Mouse (Mus musculus) CH12.LX (cell line): Measurements from ENCODE around the gene Mrpl9. TPM values are rescaled to one million over a fixed set of nuclear protein-coding genes. Genes with fewer than 3 reads are reported as not detected.

ENCODE experiments used
- DNase-seq: peaks from one replicate; pipeline ENCODE4 v3.0.0-alpha.2; 2013; ENCODE audit errors: extremely low read depth
- H3K27ac ChIP-seq: 2 replicates; pipeline ENCODE4 v1.5.1; 2012; ENCODE audit warnings: low read depth, mild to moderate bottlenecking, control low read depth, moderate library complexity; ENCODE audit not compliant: insufficient read depth
- H3K27me3 ChIP-seq: replicated peaks from 2 replicates; pipeline ENCODE3; 2012; ENCODE audit warnings: inconsistent platforms
- H3K36me3 ChIP-seq, 2 experiments: replicated peaks in 1 of 2; 2 replicates each; pipeline versions ENCODE3 to v1.6.1; 2012; ENCODE audit warnings: inconsistent platforms in 1 of 2, low read length in 1 of 2, mild to moderate bottlenecking in 1 of 2, mixed read lengths in 1 of 2, moderate library complexity in 1 of 2; ENCODE audit not compliant: control insufficient read depth in 1 of 2, insufficient read depth in 1 of 2
- H3K4me1 ChIP-seq, 2 experiments: 2 replicates each; pipeline ENCODE4 v1.6.1; 2012; ENCODE audit warnings: inconsistent platforms in 1 of 2, moderate library complexity in 1 of 2; ENCODE audit not compliant: insufficient read depth in 2 of 2, control insufficient read depth in 1 of 2
- H3K4me2 ChIP-seq: 2 replicates; pipeline ENCODE4 v1.6.1; 2012; ENCODE audit warnings: low read depth, mild to moderate bottlenecking, control low read depth; ENCODE audit not compliant: poor library complexity, insufficient read depth, severe bottlenecking
- H3K4me3 ChIP-seq, 3 experiments: fragments of 150-350 bp in 1 of 3; sonication (generic) in 1 of 3; replicated peaks in 1 of 3; 2 replicates each; pipeline versions ENCODE3 to v1.5.1; 2011 to 2012; ENCODE audit warnings: low read depth in 2 of 3, low read length in 2 of 3, mild to moderate bottlenecking in 2 of 3, moderate library complexity in 2 of 3, control low read depth in 1 of 3, improper control_type of control experiment in 1 of 3, inconsistent platforms in 1 of 3, mixed read lengths in 1 of 3; ENCODE audit not compliant: poor library complexity in 1 of 3
- H3K79me2 ChIP-seq: replicated peaks from 2 replicates; pipeline ENCODE4 v1.6.1; 2012; ENCODE audit warnings: mild to moderate bottlenecking, moderate library complexity; ENCODE audit not compliant: control insufficient read depth, poor library complexity, insufficient read depth, severe bottlenecking; ENCODE audit errors: extremely low read depth
- H3K9ac ChIP-seq: 2 replicates; pipeline ENCODE4 v1.6.1; 2012; ENCODE audit warnings: low read depth, mild to moderate bottlenecking, control low read depth, moderate library complexity; ENCODE audit not compliant: insufficient read depth
- H3K9me3 ChIP-seq: replicated peaks from 2 replicates; pipeline ENCODE3; 2012; ENCODE audit warnings: low read length, inconsistent platforms, mixed read lengths
- CTCF ChIP-seq, 2 experiments: IDR thresholded peaks in 1 of 2; conservative IDR thresholded peaks in 1 of 2; 2 replicates each; pipeline ENCODE4 v1.5.1; 2011 to 2012; ENCODE audit warnings: low read depth in 2 of 2, low read length in 2 of 2, improper control_type of control experiment in 1 of 2, inconsistent platforms in 1 of 2, mild to moderate bottlenecking in 1 of 2, moderate library complexity in 1 of 2
- E2F4 ChIP-seq: IDR thresholded peaks from 2 replicates; pipeline ENCODE4 v1.6.1; 2011; ENCODE audit warnings: low read depth, low read length, improper control_type of control experiment; ENCODE audit not compliant: insufficient replicate concordance
- ELF1 ChIP-seq: IDR thresholded peaks from 2 replicates; pipeline ENCODE4 v1.6.1; 2014; ENCODE audit warnings: low read depth, mild to moderate bottlenecking, inconsistent platforms, low read length, improper control_type of control experiment
- ETS1 ChIP-seq: conservative IDR thresholded peaks from 2 replicates; pipeline ENCODE4 v1.6.1; 2012; ENCODE audit warnings: low read depth, mild to moderate bottlenecking, inconsistent platforms, low read length, improper control_type of control experiment, moderate library complexity
- GABPA ChIP-seq: IDR thresholded peaks from 2 replicates; pipeline ENCODE4 v1.6.1; 2012; ENCODE audit warnings: low read depth, low read length, improper control_type of control experiment, inconsistent platforms; ENCODE audit not compliant: insufficient replicate concordance
- HCFC1 ChIP-seq: IDR thresholded peaks from 2 replicates; pipeline ENCODE4 v1.6.1; 2012; ENCODE audit warnings: low read depth, mild to moderate bottlenecking, inconsistent platforms, low read length, improper control_type of control experiment
- JUN ChIP-seq: IDR thresholded peaks from 2 replicates; pipeline ENCODE4 v1.6.1; 2011; ENCODE audit warnings: low read depth, mild to moderate bottlenecking, low read length, improper control_type of control experiment, moderate library complexity; ENCODE audit not compliant: insufficient read depth
- JUND ChIP-seq: conservative IDR thresholded peaks from 2 replicates; pipeline ENCODE4 v1.6.1; 2011; ENCODE audit warnings: low read depth, low read length, improper control_type of control experiment
- MAFK ChIP-seq: IDR thresholded peaks from 2 replicates; pipeline ENCODE4 v1.6.1; 2011; ENCODE audit warnings: low read length, improper control_type of control experiment; ENCODE audit not compliant: insufficient replicate concordance
- MAX ChIP-seq: IDR thresholded peaks from 2 replicates; pipeline ENCODE4 v1.6.1; 2011; ENCODE audit warnings: low read length, improper control_type of control experiment
- MEF2A ChIP-seq: IDR thresholded peaks from 2 replicates; pipeline ENCODE4 v1.6.1; 2014; ENCODE audit warnings: low read depth, mild to moderate bottlenecking, inconsistent platforms, low read length, improper control_type of control experiment, borderline replicate concordance
- NELFE ChIP-seq: IDR thresholded peaks from 2 replicates; pipeline ENCODE4 v1.6.1; 2011; ENCODE audit warnings: low read depth, low read length, improper control_type of control experiment
- NRF1 ChIP-seq: IDR thresholded peaks from 2 replicates; pipeline ENCODE4 v1.6.1; 2014; ENCODE audit warnings: low read depth, mild to moderate bottlenecking, inconsistent platforms, low read length, improper control_type of control experiment, moderate library complexity
- POLR2A ChIP-seq: IDR thresholded peaks from 2 replicates; pipeline ENCODE4 v1.6.1; 2011; ENCODE audit warnings: low read depth, mild to moderate bottlenecking, improper control_type of control experiment, low read length
- POLR2AphosphoS2 ChIP-seq: IDR thresholded peaks from 2 replicates; pipeline ENCODE4 v1.6.1; 2011; ENCODE audit warnings: low read depth, low read length, improper control_type of control experiment
- RAD21 ChIP-seq: IDR thresholded peaks from 2 replicates; pipeline ENCODE4 v1.6.1; 2011; ENCODE audit warnings: low read depth, mild to moderate bottlenecking, low read length, improper control_type of control experiment, moderate library complexity
- SIN3A ChIP-seq: IDR thresholded peaks from 2 replicates; pipeline ENCODE4 v1.6.1; 2012; ENCODE audit warnings: low read length, improper control_type of control experiment, inconsistent platforms
- USF1 ChIP-seq: IDR thresholded peaks from 2 replicates; pipeline ENCODE4 v1.6.1; 2014; ENCODE audit warnings: low read depth, mild to moderate bottlenecking, inconsistent platforms, low read length, improper control_type of control experiment
- ZKSCAN1 ChIP-seq: IDR thresholded peaks from 2 replicates; pipeline ENCODE4 v1.6.1; 2012; ENCODE audit warnings: low read depth, inconsistent platforms, low read length, improper control_type of control experiment, borderline replicate concordance
- ZMIZ1 ChIP-seq: IDR thresholded peaks from 2 replicates; pipeline ENCODE4 v1.6.1; 2012; ENCODE audit warnings: low read depth, mild to moderate bottlenecking, inconsistent platforms, low read length, improper control_type of control experiment
- dilution Hi-C: fragments of 300-500 bp; cut with MboI; formaldehyde crosslinking; loops from 2 replicates; pipeline ENCODE4 v1.14.3; 2020; ENCODE audit warnings: low sequenced_read_pairs; ENCODE audit not compliant: extremely low pct_unique_long_range_greater_than_20kb, extremely low pct_ligation_motif_present
- in situ Hi-C: fragments of 300-500 bp; cut with MboI; formaldehyde crosslinking; loops from 3 replicates; pipeline ENCODE4 v1.14.3; 2019; ENCODE audit warnings: low sequenced_read_pairs, low pct_ligation_motif_present, low pct_unique_long_range_greater_than_20kb, mixed read lengths
- polyA plus RNA-seq: library from polyadenylated mRNA; unstranded; fragments of >175 nt; gene quantifications from 2 replicates; pipeline ENCODE4 v1.2.1, GENCODE M21; 2012; ENCODE audit warnings: low read depth; ENCODE audit not compliant: insufficient read length
- total RNA-seq, 2 experiments: library from RNA; depleted of rRNA; stranded (reverse); fragments of 300-350 nt in 1 of 2; fragments of >200 nt in 1 of 2; gene quantifications; 2 replicates each; pipeline ENCODE4 v1.2.3; 2012 to 2014

Gene Mrpl9
- total and polyA plus RNA-seq, 3 experiments = 104 to 114 (median 111) TPM

DNA sequence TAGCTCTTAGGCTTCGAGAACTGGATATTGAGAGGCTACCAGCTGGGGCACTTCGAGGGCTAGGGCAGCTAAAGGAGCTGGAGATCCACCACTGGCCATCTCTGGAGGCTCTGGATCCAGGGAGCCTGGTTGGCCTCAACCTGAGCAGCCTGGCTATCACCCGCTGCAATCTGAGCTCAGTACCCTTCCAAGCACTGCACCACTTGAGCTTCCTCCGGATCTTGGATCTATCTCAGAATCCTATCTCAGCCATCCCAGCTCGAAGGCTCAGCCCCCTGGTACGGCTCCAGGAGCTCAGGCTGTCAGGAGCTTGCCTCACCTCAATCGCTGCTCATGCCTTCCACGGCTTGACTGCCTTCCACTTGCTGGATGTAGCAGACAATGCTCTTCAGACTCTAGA, 40.7 kb upstream of the Mrpl9 start:
- Histone ChIP-seq H3K27me3 (peaks cover 12% of the 10 kb centered on the region), H3K9me3 (no peaks in the 10 kb centered on the region), H3K36me3 (no peaks in the 10 kb centered on the region), H3K4me1 (no peaks in the 10 kb centered on the region), H3K4me3 (no peak overlapping the region), H3K9ac (no peak overlapping the region), H3K27ac (no peak overlapping the region), H3K79me2 (no peaks in the 10 kb centered on the region)
- in situ Hi-C loops = no loop called here
- TF ChIP-seq ZMIZ1 (no peak), MAFK (no peak), CTCF (conservative IDR thresholded peaks at IDR 0.05 in 1 of 2, IDR thresholded peaks at IDR 0.05 in 1 of 2; ENCODE audit: low read depth in 2 of 2, low read length in 2 of 2) (no peak), RAD21 (no peak), SIN3A (no peak), JUND (no peak), JUN (no peak), HCFC1 (no peak), ZKSCAN1 (no peak), ELF1 (no peak), GABPA (no peak), POLR2A (no peak), E2F4 (no peak), MEF2A (no peak), ETS1 (no peak), POLR2AphosphoS2 (no peak), NRF1 (no peak), MAX (no peak)
- TF ChIP-seq, all 38 proteins: peak for 0
- dilution Hi-C loops = no loop called here
- DNase-seq = no peak
- no peak overlapping the region for H3K4me2 ChIP-seq

GRCm38 (mm10) chr3:94404366-94405054, 38.6 kb upstream of the Mrpl9 start:
- Histone ChIP-seq H3K4me1 (no peaks in the 10 kb centered on the region), H3K4me3 (no peak overlapping the region), H3K9ac (no peak overlapping the region), H3K9me3 (no peaks in the 10 kb centered on the region), H3K27ac (no peak overlapping the region), H3K36me3 (no peaks in the 10 kb centered on the region), H3K4me2 (no peak overlapping the region), H3K27me3 (peaks cover 12% of the 10 kb centered on the region), H3K79me2 (no peaks in the 10 kb centered on the region)
- DNase-seq = no peak
- dilution Hi-C loops = no loop called here
- in situ Hi-C loops = no loop called here
- TF ChIP-seq USF1 (no peak), POLR2AphosphoS2 (no peak), NELFE (no peak), E2F4 (no peak)
